Mouse (Mus musculus) liver, embryonic 11.5 days (tissue): ENCODE measurements around the gene Ubxn4. TPM values are rescaled to one million over a fixed set of nuclear protein-coding genes. Genes with fewer than 3 reads are reported as not detected.
"Not testable (repeated sequence)": the region's sequence is repeated elsewhere in the genome, so short reads cannot be mapped to it uniquely, and the experiment has no call there.

Source experiments
- ATAC-seq: fragments of 200-750 bp; cut with Nextera tagmentation; replicated peaks from 2 replicates; pipeline ENCODE4 v1.8.0; 2017; ENCODE audit warnings: moderate number of reproducible peaks, mild to moderate bottlenecking, moderate TSS enrichment, moderate library complexity; ENCODE audit not compliant: low FRiP score
- DNase-seq: peaks from one replicate; pipeline ENCODE4 v3.0.0-alpha.2; 2017; ENCODE audit warnings: low spot score
- H3K27ac ChIP-seq: fragments of 300-500 bp; sonication (generic); 2 replicates; pipeline ENCODE4 v1.5.1; 2014; ENCODE audit warnings: mild to moderate bottlenecking, low read depth, low read length, control low read depth
- H3K27me3 ChIP-seq: fragments of 300-500 bp; sonication (generic); replicated peaks from 2 replicates; pipeline ENCODE4 v1.6.1; 2014; ENCODE audit warnings: low read length, mixed read lengths; ENCODE audit not compliant: control insufficient read depth, insufficient read depth
- H3K36me3 ChIP-seq: fragments of 300-500 bp; sonication (generic); 2 replicates; pipeline ENCODE4 v1.6.1; 2014; ENCODE audit warnings: mild to moderate bottlenecking, low read length, moderate library complexity, mixed read lengths; ENCODE audit not compliant: control insufficient read depth, insufficient read depth
- H3K4me1 ChIP-seq: fragments of 300-500 bp; sonication (generic); replicated peaks from 2 replicates; pipeline ENCODE4 v1.6.1; 2014; ENCODE audit warnings: low read length, mixed read lengths; ENCODE audit not compliant: control insufficient read depth, insufficient read depth
- H3K4me2 ChIP-seq: fragments of 300-500 bp; sonication (generic); 2 replicates; pipeline ENCODE4 v1.6.1; 2014; ENCODE audit warnings: mild to moderate bottlenecking, control low read depth, moderate library complexity
- H3K4me3 ChIP-seq: fragments of 300-500 bp; sonication (generic); 2 replicates; pipeline ENCODE4 v1.5.1; 2014; ENCODE audit warnings: low read depth, low read length, control low read depth
- H3K9ac ChIP-seq: fragments of 300-500 bp; sonication (generic); 2 replicates; pipeline ENCODE4 v1.6.1; 2014; ENCODE audit warnings: low read depth, low read length, control low read depth
- H3K9me3 ChIP-seq: fragments of 300-500 bp; sonication (generic); 2 replicates; pipeline ENCODE4 v1.6.1; 2016; ENCODE audit warnings: low read length, inconsistent platforms, mixed read lengths; ENCODE audit not compliant: control insufficient read depth
- WGBS: fragments of 180-500 bp; shearing (Covaris S2); extraction: QIAGEN DNeasy Blood & Tissue Kit; methylation state at CpG from one replicate; pipeline ENCODE4 v1.1.7; 2014; 5-methylcytosine and 5-hydroxymethylcytosine counted together
- polyA plus RNA-seq: library from polyadenylated mRNA; unstranded; fragments of >200 nt; fragmentation: Nextera tagmentation; extraction: Ambion mirVana; gene quantifications from 2 replicates; pipeline ENCODE4 v1.2.1, GENCODE M21; 2014

Ubxn4 gene
- polyA plus RNA-seq, 1 experiment from 2014 or later = 57.9 TPM

DNA sequence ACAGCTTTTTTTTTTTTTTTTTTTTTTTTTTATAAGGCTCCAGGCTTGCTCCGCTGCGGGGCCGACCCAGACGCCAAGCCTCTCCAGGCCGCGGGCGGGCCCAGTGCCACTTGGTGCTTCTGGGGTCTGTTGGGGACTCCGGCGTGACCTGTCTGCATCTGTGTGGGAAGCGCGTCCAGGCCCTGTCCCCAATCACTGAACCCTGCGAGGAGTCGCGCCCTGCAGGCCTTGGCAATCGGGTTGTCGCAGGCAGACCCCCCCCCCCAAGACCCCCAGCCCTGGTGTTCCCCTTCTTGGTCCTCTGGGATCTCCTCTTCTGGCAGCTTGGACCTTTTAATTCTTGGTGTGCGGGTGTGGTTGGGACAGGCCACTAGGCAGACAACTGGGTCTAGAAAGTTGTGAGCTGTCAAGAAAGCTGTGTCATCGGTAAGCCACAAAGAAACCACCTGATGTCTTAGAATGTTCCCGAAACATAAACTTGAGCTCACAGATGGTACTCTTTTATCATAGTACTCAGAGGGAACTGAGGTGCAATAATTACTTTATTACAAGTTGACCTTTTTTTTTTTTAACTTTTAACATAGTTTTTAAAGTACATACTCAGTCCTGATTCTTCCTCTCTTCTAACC, 1.1 kb downstream of the Ubxn4 start:
- H3K27ac ChIP-seq = peak overlapping the region; percentile 87
- peaks cover 4% of the 10 kb centered on the region for H3K4me1 ChIP-seq
- H3K4me2 ChIP-seq = peak overlapping the region; percentile 91
- no peaks in the 10 kb centered on the region for H3K9me3 ChIP-seq
- peak overlapping the region; percentile 89 for H3K9ac ChIP-seq
- peak overlapping the region; percentile 81 for H3K4me3 ChIP-seq
- no peaks in the 10 kb centered on the region for H3K36me3 ChIP-seq
- no peaks in the 10 kb centered on the region for H3K27me3 ChIP-seq
- peak; percentile 62 for ATAC-seq
- DNase-seq = peak; percentile 76
- under 1% methylated on average over 19 of the region's 19 CpGs for WGBS

DNA sequence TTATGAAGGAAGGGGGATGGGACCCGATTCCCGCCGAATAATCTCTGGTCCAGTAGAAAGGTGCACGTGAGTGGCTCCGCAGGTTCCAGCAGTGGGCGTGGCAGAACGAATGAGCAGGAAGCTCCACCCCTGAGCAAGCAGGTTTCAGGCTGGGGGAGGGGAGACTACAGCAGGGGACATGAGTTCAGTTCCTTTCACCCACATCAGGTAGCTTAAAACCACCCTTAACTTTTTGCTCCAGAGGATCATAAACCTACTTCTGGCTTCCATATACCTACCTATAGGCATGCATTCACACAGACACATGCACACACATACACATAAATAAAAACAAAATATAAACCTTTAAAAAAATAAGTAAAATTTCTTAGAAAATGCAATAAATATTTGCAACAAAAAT, 23.3 kb downstream of the Ubxn4 start:
- H3K27ac ChIP-seq, H3K9ac ChIP-seq, ATAC-seq, H3K9me3 ChIP-seq, DNase-seq, H3K4me1 ChIP-seq, H3K4me2 ChIP-seq, H3K4me3 ChIP-seq, H3K27me3 ChIP-seq: not testable (repeated sequence)
- WGBS = 73% methylated on average over 7 of the region's 7 CpGs
- H3K36me3 ChIP-seq = peaks cover 41% of the 10 kb centered on the region

DNA sequence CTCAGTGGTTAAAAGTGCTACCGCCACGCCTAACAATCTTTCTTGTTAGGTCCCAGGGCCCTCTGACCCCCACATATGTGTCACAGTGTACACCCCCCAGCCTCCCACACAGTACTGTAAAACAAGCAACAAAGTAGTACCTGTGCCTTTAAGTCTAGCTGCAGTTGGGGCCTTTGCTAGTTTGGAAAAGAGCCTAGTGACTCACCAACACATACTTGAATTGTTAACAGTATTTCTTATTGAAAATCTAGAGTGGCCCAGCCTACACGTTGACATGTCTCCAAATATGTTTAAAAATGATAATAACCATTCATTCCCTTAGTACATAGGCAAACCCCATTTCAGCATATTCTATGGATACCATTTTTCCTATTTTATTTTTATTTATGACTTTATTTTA, 27.0 kb downstream of the Ubxn4 start:
- Histone ChIP-seq H3K4me2 (no peak overlapping the region), H3K36me3 (peaks cover 41% of the 10 kb centered on the region), H3K27ac (no peak overlapping the region), H3K9ac (no peak overlapping the region), H3K27me3 (no peaks in the 10 kb centered on the region), H3K9me3 (no peaks in the 10 kb centered on the region), H3K4me3 (no peak overlapping the region), H3K4me1 (no peaks in the 10 kb centered on the region)
- no peak for DNase-seq
- no peak for ATAC-seq
- WGBS = 91% methylated on average over 3 of the region's 3 CpGs

DNA sequence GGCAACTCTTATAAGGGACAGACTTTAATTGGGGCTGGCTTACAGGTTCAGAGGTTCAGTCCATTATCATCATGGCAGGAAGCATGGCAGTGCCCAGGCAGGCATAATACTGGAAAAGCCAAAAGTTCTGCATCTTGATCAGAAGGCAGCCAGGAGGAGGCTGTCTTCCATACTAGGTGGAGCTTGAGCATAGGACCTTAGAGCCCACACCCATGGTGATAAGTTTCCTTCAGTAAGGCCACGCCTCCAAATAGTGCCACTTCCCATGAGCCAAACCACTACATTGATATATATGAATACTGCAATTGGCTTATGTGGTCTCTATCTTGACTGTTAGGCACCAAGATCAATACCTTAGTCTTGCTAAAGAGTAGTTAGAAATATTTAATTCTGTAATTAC, 32.1 kb downstream of the Ubxn4 start:
- Histone ChIP-seq H3K27me3 (no peaks in the 10 kb centered on the region), H3K9me3 (no peaks in the 10 kb centered on the region), H3K36me3 (peaks cover 45% of the 10 kb centered on the region), H3K27ac (no peak overlapping the region), H3K4me1 (no peaks in the 10 kb centered on the region), H3K4me2 (no peak overlapping the region), H3K4me3 (no peak overlapping the region), H3K9ac (no peak overlapping the region)
- DNase-seq (no peak), ATAC-seq (peak; percentile 62)
- WGBS = 74% methylated on average over 1 of the region's 1 CpGs

DNA sequence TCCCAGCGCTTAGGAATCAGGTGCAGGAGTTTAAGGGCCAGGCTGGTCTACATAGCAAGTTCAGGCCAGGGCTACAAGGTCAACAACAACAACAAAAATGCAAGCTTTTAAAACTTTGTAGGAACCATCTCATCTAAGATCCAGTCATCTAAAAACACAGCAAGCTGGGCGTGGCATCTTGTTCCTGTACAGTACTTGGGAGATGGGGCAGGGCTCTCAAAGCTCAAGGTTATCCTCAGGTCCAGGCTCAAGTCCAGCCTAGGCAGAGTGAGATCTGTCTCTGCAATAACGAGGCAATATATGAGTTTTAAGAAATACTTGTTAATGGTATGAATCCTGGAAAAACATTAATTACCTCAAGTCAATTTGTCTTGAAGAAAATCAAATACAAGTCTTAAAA, 34.8 kb downstream of the Ubxn4 start:
- no peak for ATAC-seq
- H3K36me3 ChIP-seq = peaks cover 34% of the 10 kb centered on the region; the same call in 1 of the 2 replicates

DNA sequence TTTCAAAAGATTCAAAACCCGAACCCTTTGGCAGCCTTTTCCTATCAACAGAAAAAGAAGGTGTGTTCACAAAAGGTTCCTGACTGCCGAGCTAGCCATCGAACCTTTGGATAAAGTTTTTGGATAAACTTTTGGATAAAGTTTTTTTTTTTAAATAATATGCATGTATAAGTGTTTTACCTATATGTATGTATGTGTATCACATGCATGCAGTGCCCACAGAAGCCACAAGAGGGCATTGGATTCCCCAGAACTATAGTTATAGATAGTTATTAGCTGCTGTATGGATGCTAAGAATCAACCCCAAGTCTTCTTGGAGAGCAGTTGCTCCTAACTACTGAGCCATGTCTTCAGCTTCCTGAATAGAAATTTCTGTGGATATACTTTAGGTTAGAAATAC, 38.0 kb downstream of the Ubxn4 start:
- no peak for DNase-seq
- H3K4me1 ChIP-seq = no peaks in the 10 kb centered on the region
- H3K9ac ChIP-seq = no peak overlapping the region
- H3K4me3 ChIP-seq = no peak overlapping the region
- ATAC-seq = no peak
- WGBS = 91% methylated on average over 3 of the region's 3 CpGs
- peaks cover 18% of the 10 kb centered on the region; the same call in 1 of the 2 replicates for H3K36me3 ChIP-seq
- H3K27ac ChIP-seq = no peak overlapping the region
- H3K27me3 ChIP-seq = no peaks in the 10 kb centered on the region
- no peak overlapping the region for H3K4me2 ChIP-seq
- H3K9me3 ChIP-seq = no peaks in the 10 kb centered on the region

More for the DNA sequence above, 34.8 kb downstream of the Ubxn4 start:
- 90% methylated on average over 3 of the region's 3 CpGs for WGBS
- Histone ChIP-seq H3K4me1 (no peaks in the 10 kb centered on the region), H3K27ac (no peak overlapping the region), H3K9me3 (no peaks in the 10 kb centered on the region), H3K4me2 (no peak overlapping the region), H3K27me3 (no peaks in the 10 kb centered on the region), H3K9ac (no peak overlapping the region), H3K4me3 (no peak overlapping the region)
- no peak for DNase-seq

DNA sequence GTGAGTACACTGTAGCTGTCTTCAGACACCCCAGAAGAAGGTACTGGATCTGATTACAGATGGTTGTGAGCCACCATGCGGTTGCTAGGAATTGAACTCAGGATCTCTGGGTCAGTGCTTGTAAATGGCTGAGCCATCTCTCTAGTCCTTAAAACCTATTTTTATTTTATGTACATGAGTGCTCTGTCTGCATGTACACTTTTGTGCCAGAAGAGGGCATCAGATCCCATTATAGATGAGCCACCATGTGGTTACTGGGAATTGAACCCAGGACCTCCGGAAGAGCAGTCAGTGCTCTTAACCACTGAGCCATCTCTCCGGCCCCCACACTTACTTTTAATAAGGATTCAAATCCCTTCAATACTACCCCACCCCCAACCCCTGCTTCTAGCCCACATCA, 39.2 kb downstream of the Ubxn4 start:
- ATAC-seq (no peak), DNase-seq (no peak)
- no peaks in the 10 kb centered on the region for H3K4me1 ChIP-seq
- WGBS = 88% methylated on average over 3 of the region's 3 CpGs
- H3K4me3 ChIP-seq = no peak overlapping the region
- H3K9me3 ChIP-seq = no peaks in the 10 kb centered on the region
- no peak overlapping the region for H3K9ac ChIP-seq
- no peak overlapping the region for H3K27ac ChIP-seq
- no peak overlapping the region for H3K4me2 ChIP-seq
- no peaks in the 10 kb centered on the region for H3K27me3 ChIP-seq
- peaks cover 10% of the 10 kb centered on the region; the same call in 1 of the 2 replicates for H3K36me3 ChIP-seq

DNA sequence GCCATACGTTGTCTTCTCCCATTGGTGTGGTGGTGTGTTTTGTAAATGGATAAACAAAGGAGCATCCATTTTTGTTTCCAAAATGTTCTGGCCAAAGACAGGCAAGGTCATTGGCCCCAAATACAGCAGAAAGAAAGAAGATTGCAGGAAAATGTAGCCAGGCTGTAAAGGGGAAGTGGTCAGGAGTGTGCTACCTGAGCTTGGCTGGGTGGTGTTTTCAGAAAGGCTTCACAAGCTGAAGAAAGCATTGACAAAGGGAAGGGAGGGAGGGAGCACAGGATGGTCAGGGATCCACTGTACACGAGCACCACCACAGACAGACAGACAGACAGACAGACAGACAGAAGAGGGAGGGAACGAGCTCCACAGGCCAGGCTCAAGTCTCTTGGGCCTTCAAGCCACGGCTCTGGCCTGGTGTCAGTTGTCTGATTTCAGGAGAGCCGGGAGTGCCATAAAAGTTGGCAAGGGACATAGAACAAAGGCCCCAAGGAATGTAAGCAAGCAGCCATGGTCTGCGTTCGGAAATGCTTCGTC, 40.5 kb downstream of the Ubxn4 start:
- no peak overlapping the region for H3K4me2 ChIP-seq
- no peak overlapping the region for H3K27ac ChIP-seq
- H3K9me3 ChIP-seq = no peaks in the 10 kb centered on the region
- no peaks in the 10 kb centered on the region for H3K4me1 ChIP-seq
- DNase-seq (no peak), ATAC-seq (no peak)
- peaks cover 7% of the 10 kb centered on the region; the same call in 1 of the 2 replicates for H3K36me3 ChIP-seq
- no peaks in the 10 kb centered on the region for H3K27me3 ChIP-seq
- no peak overlapping the region for H3K4me3 ChIP-seq
- 87% methylated on average over 8 of the region's 8 CpGs for WGBS
- H3K9ac ChIP-seq = no peak overlapping the region

DNA sequence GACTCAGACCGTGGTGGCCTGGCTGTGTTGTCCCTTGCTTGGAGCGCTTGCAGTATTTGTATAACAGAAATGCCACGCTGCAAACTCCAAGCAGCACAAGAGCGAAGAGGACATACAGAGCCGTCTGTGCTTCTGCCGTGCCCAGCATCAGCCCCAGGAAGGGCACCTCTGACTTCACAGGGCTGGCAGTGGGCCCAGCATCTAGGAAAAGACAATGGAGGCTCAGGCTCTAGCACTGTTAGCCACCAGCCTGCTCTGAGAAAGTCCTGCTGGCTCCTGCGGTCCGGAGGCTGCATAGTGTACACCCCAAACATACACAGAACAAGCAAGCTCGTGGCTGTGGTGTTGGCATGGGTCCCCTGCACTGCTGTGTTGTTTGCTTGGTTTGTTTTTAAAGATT, 41.4 kb downstream of the Ubxn4 start:
- no peak for ATAC-seq
- Histone ChIP-seq H3K27ac (no peak overlapping the region), H3K4me2 (no peak overlapping the region)

More for the DNA sequence above, 41.4 kb downstream of the Ubxn4 start:
- no peaks in the 10 kb centered on the region for H3K4me1 ChIP-seq
- 88% methylated on average over 9 of the region's 9 CpGs for WGBS
- no peaks in the 10 kb centered on the region for H3K27me3 ChIP-seq
- H3K9ac ChIP-seq = no peak overlapping the region
- H3K4me3 ChIP-seq = no peak overlapping the region
- DNase-seq = no peak
- H3K36me3 ChIP-seq = no peaks in the 10 kb centered on the region; the same call in 1 of the 2 replicates
- H3K9me3 ChIP-seq = no peaks in the 10 kb centered on the region
